Comparison of ENCODE assay signal across 17 mouse cellular contexts in the genomic region with DNA sequence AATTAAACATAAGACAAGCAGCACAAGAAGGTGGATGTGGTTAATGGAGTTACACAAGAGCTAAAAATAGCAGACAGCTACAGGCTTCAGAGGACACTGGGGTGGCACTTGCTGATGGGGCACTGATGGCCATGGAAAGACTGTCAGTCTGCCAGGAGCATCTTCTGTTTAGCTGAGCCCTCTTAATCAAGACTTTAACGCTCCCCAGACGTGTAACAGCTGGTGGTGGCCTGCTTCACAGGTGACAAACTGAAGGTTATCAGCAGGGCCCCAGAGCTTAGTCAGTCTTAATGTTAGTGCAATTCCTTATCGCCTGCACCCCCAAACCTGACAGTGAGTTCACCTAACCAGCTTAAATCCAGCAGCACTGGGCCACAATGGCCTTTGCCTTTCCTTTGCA. TPM values are rescaled to one million over a fixed set of nuclear protein-coding genes. Genes with fewer than 3 reads are reported as not detected.
DNase-seq lines count a peak whose midpoint lies in the region; ATAC-seq and TF ChIP-seq lines count a peak whose summit lies in the region.
"Had no signal": no experiment of that assay in that cellular context is flagged by ENCODE, and none has a peak within 500 bp of the region (broad histone marks: within the 10 kb centered on the region; RNA-seq: fewer than 3 reads in every experiment).

No protein-coding gene starts in this region.

- peak; percentile 52; the same call in 1 of the 2 replicates for ATAC-seq in granulocyte monocyte progenitor cell, adult 5-6 weeks (replicated peaks; ENCODE audit: poor library complexity, severe bottlenecking)
- ATAC-seq: forebrain, embryonic 15.5 days had no signal

- DNase-seq in gastrocnemius, adult 2 months: peak; percentile 26
- DNase-seq in gastrocnemius, postnatal 10 days: no peak
- peak; percentile 36 for DNase-seq in 416B (ENCODE audit: low read depth)
- peak; percentile 9 for DNase-seq in skeletal muscle tissue, adult 2 months (ENCODE audit: low read depth, low spot score)
- DNase-seq in layer of hippocampus, postnatal 10 days (ENCODE audit: low spot score in 2 of 2): no peak
- no peak for DNase-seq in lung, postnatal 4 days
- DNase-seq: adrenal gland, adult 2 months; adrenal gland, postnatal 25 days; cerebellum, adult 2 months; cerebellum, postnatal 10 days; gastrocnemius, postnatal 25 days; heart, postnatal 10 days had no signal

- H3K27ac ChIP-seq in gastrocnemius, adult 2 months: no peak overlapping the region
- H3K27ac ChIP-seq: embryonic facial prominence, embryonic 12.5 days; forebrain, embryonic 15.5 days; heart, embryonic 10.5 days; hindbrain, embryonic 14.5 days had no signal

- no peak for TF ChIP-seq CTCF in gastrocnemius, adult 2 months (IDR thresholded peaks at IDR 0.05)

- intact Hi-C loops in gastrocnemius, adult 2 months (cut with DNase I): no loop called here

- H3K4me3 ChIP-seq in gastrocnemius, adult 2 months: no peak overlapping the region
- H3K4me3 ChIP-seq: embryonic facial prominence, embryonic 12.5 days; forebrain, embryonic 15.5 days; heart, embryonic 10.5 days had no signal

RNA-seq across cellular contexts. Expression of gene Chchd6, which starts 46.3 kb away (rescaled TPM):
- total RNA-seq in gastrocnemius, adult 2 months (2021): 1 to 10 TPM; 2.5 TPM
- total RNA-seq in gastrocnemius, postnatal 10 days (2021): 1 to 10 TPM; 5.3 to 5.7 TPM
- 9.8 and 13.5 TPM in 2 replicates for total RNA-seq in granulocyte monocyte progenitor cell, adult 5-6 weeks (2014; fragmentation: Nextera tagmentation)
- 10.6 and 15.3 TPM in 2 replicates for total RNA-seq in granulocyte monocyte progenitor cell, adult 5-6 weeks (2017)
- total RNA-seq in layer of hippocampus, postnatal 10 days (2021): 10 to 100 TPM; 73.8 to 89.8 TPM

Comparison
In these comparisons a context has a peak if more than half of its experiments do, and no peak if none do; other contexts are left out.
1. DNase-seq: peak in gastrocnemius, adult 2 months (single experiment), 416B (single experiment) and skeletal muscle tissue, adult 2 months (single experiment); none in gastrocnemius, postnatal 10 days (single experiment), layer of hippocampus, postnatal 10 days (0 of 2) and lung, postnatal 4 days (0 of 2).
2. RNA of gene Chchd6, which starts 46.3 kb away (total RNA-seq): 73.8 to 89.8 TPM in layer of hippocampus, postnatal 10 days; 9.8 to 15.3 TPM in granulocyte monocyte progenitor cell, adult 5-6 weeks, 5.3 to 5.7 TPM in gastrocnemius, postnatal 10 days and 2.5 TPM in gastrocnemius, adult 2 months; every median in the first group is over 4 times any median in the second.